Mouse (Mus musculus) heart, embryonic 15.5 days (tissue): ENCODE results near the gene Oxct2b. TPM values are rescaled to one million over a fixed set of nuclear protein-coding genes. Genes with fewer than 3 reads are reported as not detected.
"Not testable (repeated sequence)": the region's sequence is repeated elsewhere in the genome, so short reads cannot be mapped to it uniquely, and the experiment has no call there.

Source experiments
- ATAC-seq: fragments of 200-750 bp; cut with Nextera tagmentation; replicated peaks from 2 replicates; pipeline ENCODE4 v1.8.0; 2017; ENCODE audit warnings: low read depth, moderate TSS enrichment; ENCODE audit not compliant: insufficient number of reproducible peaks, insufficient read depth, low FRiP score
- H3K27ac ChIP-seq: fragments of 300-500 bp; sonication (generic); 2 replicates; pipeline ENCODE4 v1.5.1; 2015; ENCODE audit warnings: mild to moderate bottlenecking, inconsistent platforms
- H3K27me3 ChIP-seq: fragments of 300-500 bp; sonication (generic); 2 replicates; pipeline ENCODE4 v1.6.1; 2015; ENCODE audit warnings: inconsistent platforms
- H3K36me3 ChIP-seq: fragments of 300-500 bp; sonication (generic); 2 replicates; pipeline ENCODE4 v1.6.1; 2015; ENCODE audit warnings: mild to moderate bottlenecking, inconsistent platforms
- H3K4me1 ChIP-seq: fragments of 300-500 bp; sonication (generic); replicated peaks from 2 replicates; pipeline ENCODE4 v1.6.1; 2015; ENCODE audit warnings: inconsistent platforms
- H3K4me2 ChIP-seq: fragments of 300-500 bp; sonication (generic); 2 replicates; pipeline ENCODE4 v1.6.1; 2015; ENCODE audit warnings: inconsistent platforms, mild to moderate bottlenecking, moderate library complexity
- H3K4me3 ChIP-seq: fragments of 300-500 bp; sonication (generic); 2 replicates; pipeline ENCODE4 v1.5.1; 2015; ENCODE audit warnings: mild to moderate bottlenecking, inconsistent platforms
- H3K9ac ChIP-seq: fragments of 300-500 bp; sonication (generic); 2 replicates; pipeline ENCODE4 v1.6.1; 2015; ENCODE audit warnings: mild to moderate bottlenecking, inconsistent platforms
- H3K9me3 ChIP-seq: fragments of 300-500 bp; sonication (generic); replicated peaks from 2 replicates; pipeline ENCODE4 v1.6.1; 2016; ENCODE audit warnings: inconsistent platforms
- WGBS: fragments of 180-500 bp; shearing (Covaris S2); methylation state at CpG from one replicate; pipeline ENCODE4 v1.1.7; 2015; ENCODE audit warnings: mixed read lengths; 5-methylcytosine and 5-hydroxymethylcytosine counted together
- polyA plus RNA-seq: library from polyadenylated mRNA; unstranded; fragments of >200 nt; fragmentation: Nextera tagmentation; extraction: Ambion mirVana; gene quantifications from 2 replicates; pipeline ENCODE4 v1.2.1, GENCODE M21; 2015

The Oxct2b gene
- polyA plus RNA-seq, 1 experiment from 2014 or later: not detected

GRCm38 (mm10) chr4:123093064-123093776 is 22.8 kb upstream of the Oxct2b start:
- Histone ChIP-seq H3K4me1 (no peaks in the 10 kb centered on the region), H3K4me2 (peak overlapping the region; percentile 41; the same call in 1 of the 2 replicates), H3K27ac (no peak overlapping the region), H3K9ac (no peak overlapping the region), H3K9me3 (no peaks in the 10 kb centered on the region), H3K36me3 (no peaks in the 10 kb centered on the region), H3K4me3 (0 out of 2 replicates have a peak overlapping the region, but pooled peaks have one; percentile 3), H3K27me3 (peaks cover 5% of the 10 kb centered on the region; the same call in 1 of the 2 replicates)
- WGBS: 43% methylated on average over 17 of the region's 17 CpGs
- 0 out of 2 replicates have a peak, but pooled peaks have one; percentile 22 for ATAC-seq

- WGBS: 38% methylated on average over 9 of the region's 9 CpGs
These were observed 22.2 kb upstream of the Oxct2b start for GRCm38 (mm10) chr4:123093869-123094268.

GRCm38 (mm10) chr4:123104651-123105450 is 11.2 kb upstream of the Oxct2b start, which contains the start of gene Bmp8b:
Gene Bmp8b, plus strand, starts transcription at chr4:123105165.
- H3K27ac ChIP-seq: no peak within 1 kb of the TSS
- peaks cover 48% of the 10 kb centered on the region for H3K27me3 ChIP-seq
- H3K9me3 ChIP-seq: no peaks in the 10 kb centered on the region
- no peaks in the 10 kb centered on the region for H3K36me3 ChIP-seq
- H3K4me2 ChIP-seq: peak within 1 kb of the TSS; percentile 62
- H3K9ac ChIP-seq: no peak within 1 kb of the TSS
- ATAC-seq: 0 out of 2 replicates have a peak, but pooled peaks have one; percentile 29
- 4% methylated on average over 75 of the region's 75 CpGs for WGBS
- peaks cover 13% of the 10 kb centered on the region for H3K4me1 ChIP-seq
- peak within 1 kb of the TSS; percentile 41 for H3K4me3 ChIP-seq

More at GRCm38 (mm10) chr4:123093869-123094268, 22.2 kb upstream of the Oxct2b start:
- Histone ChIP-seq H3K9ac (no peak overlapping the region), H3K4me2 (no peak overlapping the region), H3K4me3 (no peak overlapping the region), H3K9me3 (no peaks in the 10 kb centered on the region), H3K27me3 (peaks cover 5% of the 10 kb centered on the region; the same call in 1 of the 2 replicates), H3K36me3 (no peaks in the 10 kb centered on the region), H3K4me1 (no peaks in the 10 kb centered on the region), H3K27ac (no peak overlapping the region)
- no peak for ATAC-seq

- peaks cover 13% of the 10 kb centered on the region for H3K4me1 ChIP-seq
- 22% methylated on average over 24 of the region's 24 CpGs for WGBS
- ATAC-seq: 0 out of 2 replicates have a peak, but pooled peaks have one; percentile 8
- H3K27me3 ChIP-seq: peaks cover 48% of the 10 kb centered on the region
- H3K9ac ChIP-seq: no peak overlapping the region
- H3K27ac ChIP-seq: no peak overlapping the region
- peak overlapping the region; percentile 62 for H3K4me2 ChIP-seq
- H3K36me3 ChIP-seq: no peaks in the 10 kb centered on the region
- peak overlapping the region; percentile 41 for H3K4me3 ChIP-seq
- H3K9me3 ChIP-seq: no peaks in the 10 kb centered on the region
These were observed 10.6 kb upstream of the Oxct2b start for GRCm38 (mm10) chr4:123105451-123105790.

GRCm38 (mm10) chr4:123105929-123106328 is 10.1 kb upstream of the Oxct2b start:
- not testable (repeated sequence) for H3K4me2 ChIP-seq, H3K9me3 ChIP-seq, H3K27ac ChIP-seq, H3K9ac ChIP-seq, H3K36me3 ChIP-seq, H3K4me3 ChIP-seq, ATAC-seq
- H3K27me3 ChIP-seq: peaks cover 48% of the 10 kb centered on the region
- peaks cover 13% of the 10 kb centered on the region for H3K4me1 ChIP-seq
- WGBS: 80% methylated on average over 7 of the region's 7 CpGs

- WGBS: 76% methylated on average over 2 of the region's 2 CpGs
- Histone ChIP-seq H3K27me3 (peaks cover 48% of the 10 kb centered on the region), H3K9me3 (no peaks in the 10 kb centered on the region), H3K36me3 (no peaks in the 10 kb centered on the region), H3K4me1 (peaks cover 13% of the 10 kb centered on the region), H3K4me2 (no peak overlapping the region), H3K27ac (no peak overlapping the region), H3K9ac (no peak overlapping the region), H3K4me3 (no peak overlapping the region)
- ATAC-seq: no peak
These were observed 9.2 kb upstream of the Oxct2b start for GRCm38 (mm10) chr4:123106864-123107263.

- Histone ChIP-seq H3K4me1 (peaks cover 13% of the 10 kb centered on the region), H3K27ac (no peak overlapping the region), H3K36me3 (no peaks in the 10 kb centered on the region), H3K9me3 (no peaks in the 10 kb centered on the region), H3K9ac (no peak overlapping the region), H3K4me3 (no peak overlapping the region), H3K27me3 (peaks cover 44% of the 10 kb centered on the region), H3K4me2 (no peak overlapping the region)
- ATAC-seq: no peak
- WGBS: 87% methylated on average over 5 of the region's 5 CpGs
These were observed 8.0 kb upstream of the Oxct2b start for GRCm38 (mm10) chr4:123108056-123108455.

- 84% methylated on average over 4 of the region's 4 CpGs for WGBS
- no peak for ATAC-seq
- H3K9ac ChIP-seq: no peak overlapping the region
These were observed 5.3 kb upstream of the Oxct2b start for GRCm38 (mm10) chr4:123110751-123111150.

GRCm38 (mm10) chr4:123111275-123111983 is 4.6 kb upstream of the Oxct2b start:
- H3K9ac ChIP-seq, H3K4me1 ChIP-seq, H3K27ac ChIP-seq, H3K36me3 ChIP-seq, ATAC-seq, H3K9me3 ChIP-seq, H3K4me3 ChIP-seq, H3K4me2 ChIP-seq: not testable (repeated sequence)
- WGBS: 63% methylated on average over 10 of the region's 10 CpGs
- peaks cover 22% of the 10 kb centered on the region for H3K27me3 ChIP-seq

More at GRCm38 (mm10) chr4:123110751-123111150, 5.3 kb upstream of the Oxct2b start:
- Histone ChIP-seq H3K9me3 (no peaks in the 10 kb centered on the region), H3K27ac (no peak overlapping the region), H3K4me2 (no peak overlapping the region), H3K4me3 (no peak overlapping the region), H3K4me1 (no peaks in the 10 kb centered on the region), H3K36me3 (no peaks in the 10 kb centered on the region), H3K27me3 (peaks cover 23% of the 10 kb centered on the region)

GRCm38 (mm10) chr4:123112216-123112764 is 3.8 kb upstream of the Oxct2b start:
- Histone ChIP-seq H3K4me1 (peaks cover 4% of the 10 kb centered on the region; the same call in 1 of the 2 replicates), H3K36me3 (no peaks in the 10 kb centered on the region), H3K27ac (no peak overlapping the region), H3K27me3 (peaks cover 21% of the 10 kb centered on the region), H3K4me2 (no peak overlapping the region), H3K4me3 (no peak overlapping the region), H3K9me3 (no peaks in the 10 kb centered on the region), H3K9ac (no peak overlapping the region)
- 69% methylated on average over 8 of the region's 8 CpGs for WGBS
- no peak for ATAC-seq

GRCm38 (mm10) chr4:123114651-123115050 is 1.4 kb upstream of the Oxct2b start:
- not testable (repeated sequence) for H3K27ac ChIP-seq, H3K9ac ChIP-seq, H3K4me1 ChIP-seq, H3K9me3 ChIP-seq, H3K4me2 ChIP-seq, H3K36me3 ChIP-seq, H3K4me3 ChIP-seq, ATAC-seq
- WGBS: 81% methylated on average over 4 of the region's 4 CpGs
- H3K27me3 ChIP-seq: peaks cover 26% of the 10 kb centered on the region
